Mouse (Mus musculus) granulocyte monocyte progenitor cell, adult 5-6 weeks (primary cell): ENCODE data around the gene Igf1r. TPM values are rescaled to one million over a fixed set of nuclear protein-coding genes. Genes with fewer than 3 reads are reported as not detected.
"Not testable (repeated sequence)": the region's sequence is repeated elsewhere in the genome, so short reads cannot be mapped to it uniquely, and the experiment has no call there.

ENCODE experiments used
- ATAC-seq: replicated peaks from 2 replicates; pipeline ENCODE4 v1.8.0; 2016; ENCODE audit warnings: mild to moderate bottlenecking, moderate TSS enrichment, inconsistent platforms; ENCODE audit not compliant: poor library complexity, severe bottlenecking
- total RNA-seq, 2 experiments: library from RNA; stranded (forward) in 1 of 2; stranded (reverse) in 1 of 2; fragments of 200-712, 200-1000 nt in 1 of 2; fragments of >200 nt in 1 of 2; fragmentation: Nextera tagmentation in 1 of 2; gene quantifications; 2 replicates each; pipeline ENCODE4 v1.2.3; 2014 to 2017

The Igf1r gene
- total RNA-seq, 2 experiments from 2014 or later, result 29.4 to 59.7 TPM

DNA sequence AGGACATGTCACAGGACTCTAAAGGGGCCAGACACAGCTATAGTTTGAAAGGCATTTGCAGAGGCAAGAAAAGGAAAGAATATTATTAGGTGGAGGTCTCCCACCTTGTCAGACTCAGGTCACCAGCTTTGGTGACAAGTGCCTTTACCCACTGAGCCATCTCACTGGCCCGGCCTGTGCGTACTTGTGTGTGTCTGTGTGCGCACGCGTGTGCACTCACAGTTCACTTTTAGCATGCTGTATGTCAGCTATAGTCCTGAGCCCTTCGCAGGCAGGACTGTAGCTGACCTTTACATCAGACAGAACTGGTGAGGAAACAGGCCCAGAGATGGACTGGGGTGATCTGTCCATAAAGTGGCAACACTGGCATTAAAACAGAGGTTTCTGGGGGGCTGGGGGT is 325.8 kb downstream of the Igf1r start:
- ATAC-seq, result no peak

DNA sequence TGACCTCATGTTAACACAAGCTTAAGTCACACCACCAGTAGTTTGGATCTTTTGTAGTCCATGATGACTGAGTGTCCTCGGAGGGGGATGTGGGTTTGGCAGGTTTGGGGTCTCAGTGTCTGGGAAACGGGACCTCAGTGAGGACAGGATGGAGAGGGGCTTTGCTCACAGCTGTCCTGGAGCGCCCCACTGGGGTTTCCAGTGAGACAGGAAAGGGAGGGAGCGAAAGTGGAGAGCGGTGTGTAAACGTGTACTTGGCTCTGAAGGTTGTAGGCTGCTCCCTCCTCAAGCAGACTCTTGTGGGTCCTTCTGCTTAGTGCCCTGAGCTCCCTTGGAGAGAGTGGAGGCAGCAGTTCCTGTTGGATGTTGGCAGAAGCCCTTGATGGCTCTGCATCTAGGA is 326.3 kb downstream of the Igf1r start:
- ATAC-seq, result no peak

DNA sequence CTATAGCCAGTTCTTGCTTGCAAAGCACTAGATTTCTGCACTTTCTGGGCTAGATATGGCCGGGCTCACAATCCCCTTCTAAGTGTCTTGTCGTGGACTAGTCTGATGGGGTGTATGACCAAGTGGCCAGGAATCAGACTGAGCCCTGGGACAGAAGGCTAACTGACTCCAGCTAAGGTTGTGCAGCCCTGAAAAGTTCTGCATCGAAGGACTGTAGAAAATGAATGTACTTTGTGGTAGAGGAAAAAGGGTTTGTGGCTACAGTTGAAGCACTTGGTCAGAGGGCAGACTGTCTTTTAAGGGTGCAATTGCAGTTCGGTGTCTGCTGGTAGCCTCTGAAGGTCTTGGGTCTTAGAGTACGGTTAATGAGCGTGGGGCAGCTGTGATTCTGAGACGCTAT is 326.9 kb downstream of the Igf1r start:
- no peak for ATAC-seq

DNA sequence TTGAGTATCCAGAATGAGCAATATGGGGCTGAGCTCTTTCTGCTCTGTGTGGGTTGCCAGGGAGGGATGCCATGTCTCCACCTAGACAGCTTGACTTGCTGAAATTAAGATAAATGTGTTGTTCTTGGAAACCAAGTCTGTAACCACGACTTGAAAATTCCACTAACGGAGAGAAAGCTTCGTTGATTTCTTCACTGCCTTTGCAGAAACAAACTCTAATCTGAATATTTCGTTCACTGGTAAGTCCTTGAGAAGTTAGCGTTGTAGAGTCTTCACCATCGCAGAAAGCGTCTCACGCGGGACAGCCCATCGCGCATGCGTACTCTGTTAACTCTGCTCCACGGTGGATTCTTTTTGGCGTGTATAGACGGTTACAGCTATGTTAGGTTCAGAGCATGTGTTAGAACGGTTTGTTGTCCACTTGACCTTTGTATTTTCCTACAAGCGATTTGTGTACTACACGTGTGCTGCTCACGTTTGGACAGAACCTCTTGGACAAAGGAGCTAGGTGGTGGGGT is 327.8 kb downstream of the Igf1r start:
- ATAC-seq, result no peak

DNA sequence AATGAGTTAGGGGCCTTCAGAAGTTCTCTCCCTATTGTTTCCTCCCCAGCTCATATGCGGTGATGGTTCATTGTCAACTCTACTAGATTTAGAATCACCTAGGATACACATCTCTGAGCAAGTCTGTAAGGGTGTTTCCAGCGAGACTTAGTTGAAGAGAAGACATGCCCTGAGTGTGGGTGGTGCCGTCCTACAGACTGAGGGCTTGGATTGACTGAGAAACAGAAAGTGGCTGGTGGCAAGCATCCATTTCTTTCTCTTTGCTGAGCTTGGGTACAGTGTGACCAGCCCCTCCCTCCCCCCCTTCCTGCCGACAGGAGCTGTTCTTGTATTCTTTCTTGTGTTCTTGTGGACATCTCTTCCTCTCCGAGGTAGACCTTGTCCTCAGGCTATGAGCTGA is 328.7 kb downstream of the Igf1r start:
- ATAC-seq, result no peak

DNA sequence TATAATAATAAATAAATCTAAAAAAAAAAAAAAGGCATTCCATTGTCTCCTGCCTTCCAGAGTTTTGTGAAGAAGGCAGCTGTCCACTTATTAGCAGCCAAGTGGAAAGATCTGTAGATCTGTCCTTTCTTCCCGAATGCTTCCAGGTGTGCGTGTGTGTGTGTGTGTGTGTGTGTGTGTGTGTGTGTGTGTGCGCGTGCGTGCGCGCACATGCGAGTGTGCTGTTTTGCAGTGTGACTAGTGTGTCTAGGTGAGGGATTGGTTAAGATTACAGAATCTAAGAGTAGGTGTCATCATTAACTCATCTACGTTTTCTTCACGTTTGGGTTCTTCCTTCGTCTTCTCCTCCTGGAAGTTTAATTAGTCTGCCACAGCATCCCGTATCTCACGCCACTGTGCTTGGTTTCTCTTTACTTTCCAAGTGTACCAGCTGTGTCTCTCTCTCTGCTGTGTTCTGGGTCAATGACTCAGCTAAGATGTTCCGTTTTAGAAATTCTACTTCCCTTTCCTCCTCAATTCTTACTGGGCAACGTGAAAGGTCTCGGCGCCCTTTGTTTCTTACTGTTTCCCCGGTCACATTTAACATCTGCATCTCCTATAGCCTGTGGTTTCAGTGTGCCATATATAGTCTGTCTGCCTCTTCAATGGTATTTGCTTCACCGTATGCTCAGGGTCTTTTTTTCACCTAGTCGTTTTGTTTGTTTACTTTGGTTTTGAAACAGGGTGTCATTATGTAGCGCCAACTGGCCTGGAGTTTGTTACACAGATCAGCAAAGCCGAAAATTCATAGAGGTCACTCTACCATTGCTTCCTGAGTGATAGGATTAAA is 329.9 kb downstream of the Igf1r start:
- peak; percentile 76 for ATAC-seq

DNA sequence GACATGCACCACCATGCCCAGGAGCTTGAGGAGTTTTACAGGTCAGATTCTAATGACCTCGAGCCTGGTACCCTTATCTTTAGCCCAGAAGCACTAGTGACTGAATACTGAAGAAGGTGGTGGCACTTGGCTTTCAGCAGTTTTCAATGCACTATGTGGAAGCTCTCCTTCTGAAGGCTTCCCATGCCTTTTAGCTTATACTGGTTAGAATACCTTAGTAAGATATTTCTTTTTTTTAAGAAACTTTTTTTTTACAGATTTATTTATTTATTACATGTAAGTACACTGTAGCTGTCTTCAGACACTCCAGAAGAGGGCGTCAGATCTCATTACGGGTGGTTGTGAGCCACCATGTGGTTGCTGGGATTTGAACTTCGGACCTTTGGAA is 330.5 kb downstream of the Igf1r start:
- ATAC-seq, result not testable (repeated sequence)

Other genes starting within 250 kb of the Igf1r start
- not detected in 2 replicates for gene Synm, start 193.1 kb upstream of the Igf1r start, total RNA-seq (2014; fragmentation: Nextera tagmentation)
- 0.15 TPM in 1 of 2 replicates, not detected in the other for gene Synm, start 193.1 kb upstream of the Igf1r start, total RNA-seq (2017)